Mouse (Mus musculus) frontal cortex, postnatal 25 days (tissue): Measurements from ENCODE around the gene Car5b.

Source experiments
- DNase-seq, 2 experiments: peaks; one replicate each; pipeline ENCODE4 v3.0.0; 2022; ENCODE audit warnings: low spot score in 2 of 2

The Car5b gene

DNA sequence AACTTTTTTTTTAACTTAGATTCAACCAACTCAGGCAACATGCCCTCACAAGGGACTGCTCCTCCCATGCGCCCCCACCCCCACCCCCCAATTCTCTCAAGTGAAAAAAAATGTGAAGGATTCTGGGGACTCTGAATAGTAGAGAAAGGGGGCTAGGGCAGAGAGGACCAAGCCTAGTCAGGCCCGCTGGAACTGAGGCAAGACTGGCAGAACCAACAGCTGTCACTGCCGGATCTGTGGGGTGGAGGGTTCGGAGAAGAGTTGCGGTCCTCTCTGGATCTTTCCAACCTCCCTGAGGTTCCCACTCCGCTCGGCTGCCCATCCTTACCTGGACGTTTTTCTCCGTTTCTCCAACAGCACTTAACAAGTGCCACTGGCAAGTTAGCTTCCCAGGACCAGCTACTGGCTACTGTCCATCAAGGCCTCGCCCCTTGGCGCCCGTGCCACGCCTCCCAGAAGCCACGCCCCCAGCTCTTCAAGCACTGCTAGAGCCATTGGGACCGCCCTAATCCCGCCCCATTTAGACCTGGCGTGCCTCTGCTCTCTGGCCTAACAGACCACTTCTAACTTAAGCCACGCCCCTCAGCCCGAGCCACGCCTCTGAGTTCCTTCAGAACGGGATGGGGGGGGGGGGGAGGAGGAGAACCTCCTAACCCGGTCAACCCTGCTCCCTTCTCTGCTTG is at the start of gene Car5b:
Gene Car5b (minus strand): TSS at position 391 of the 683 bp plus-strand sequence.
- peak; percentile 9 to 28 for DNase-seq

DNA sequence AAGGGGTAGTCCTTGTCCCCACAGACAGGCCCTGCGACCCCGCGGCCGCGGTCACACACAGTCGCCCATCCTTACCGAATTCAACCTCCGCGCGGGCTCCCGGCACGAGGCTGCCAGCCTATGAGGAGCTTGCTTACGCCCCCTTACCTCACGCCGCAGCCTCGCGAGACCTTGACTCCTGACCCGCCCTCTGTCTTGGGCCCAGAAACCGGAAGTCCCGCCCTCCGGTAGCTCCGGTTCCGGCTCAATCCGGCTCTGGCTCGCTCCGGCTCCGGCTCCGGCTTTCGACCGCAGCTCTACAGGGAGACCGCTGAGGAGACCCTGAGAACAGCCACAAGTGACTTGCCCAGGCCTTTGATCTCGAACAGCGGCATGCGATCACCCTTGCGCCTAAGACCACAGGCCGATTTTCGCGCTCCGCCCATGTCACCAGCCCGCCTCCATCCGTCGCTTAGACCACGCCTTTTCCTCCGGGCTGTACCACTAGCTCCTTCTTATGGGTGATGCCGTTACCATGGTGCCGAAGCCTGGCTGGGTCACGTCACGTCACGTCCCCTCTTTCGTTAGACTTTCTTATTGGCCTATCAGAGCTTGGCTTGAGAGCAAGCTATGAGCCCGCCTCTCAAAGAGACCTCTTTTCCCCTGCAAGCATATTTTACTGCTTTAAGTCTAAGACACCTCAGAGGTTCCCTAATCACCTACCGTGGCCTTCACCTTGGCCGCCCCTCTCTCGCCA is 48.4 kb upstream of the Car5b start, which contains the start of gene Siah1b:
Gene Siah1b (minus strand): TSS at position 454 of the 736 bp plus-strand sequence.
- peak; percentile 69 to 82 for DNase-seq

DNA sequence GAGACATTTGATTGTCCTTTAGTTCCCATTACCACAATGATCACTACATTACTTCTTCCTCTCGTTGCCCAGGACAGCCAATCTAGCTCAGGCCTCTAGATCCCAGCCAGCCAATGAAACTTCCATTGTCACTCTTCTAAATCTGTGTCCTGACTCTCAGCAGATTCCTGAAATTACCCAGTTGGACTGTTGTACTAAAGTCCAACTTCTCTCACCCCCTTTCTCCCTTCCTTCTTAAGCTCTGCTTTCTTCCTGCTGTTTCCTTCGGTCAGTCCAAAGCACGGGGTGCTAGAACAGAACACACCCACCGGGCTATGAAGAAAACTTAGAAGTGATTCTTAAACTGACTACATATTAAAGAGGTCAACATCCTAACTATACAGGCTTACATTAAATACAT is 41.2 kb upstream of the Car5b start:
- no peak for DNase-seq

DNA sequence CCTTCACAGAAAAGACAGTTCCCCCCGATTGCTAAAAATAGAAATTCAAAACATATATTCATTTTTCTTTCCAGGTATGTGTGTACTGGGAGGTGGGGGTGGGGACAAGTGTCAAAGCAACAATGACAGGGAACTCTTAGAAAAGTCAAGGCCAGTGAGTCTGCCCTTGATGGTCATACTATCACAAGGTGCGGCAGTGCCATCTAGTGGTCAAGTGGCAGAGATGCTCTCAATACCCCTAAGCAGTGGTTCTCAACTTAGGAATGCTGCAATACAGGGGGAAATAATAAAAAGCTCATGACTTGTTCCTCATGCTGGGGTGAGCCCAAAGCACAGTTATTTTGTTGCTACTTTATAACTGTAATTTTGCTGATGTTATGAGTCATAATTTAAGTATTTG is 38.4 kb upstream of the Car5b start:
- peak in 1 of 2 experiments; percentile 26 for DNase-seq

DNA sequence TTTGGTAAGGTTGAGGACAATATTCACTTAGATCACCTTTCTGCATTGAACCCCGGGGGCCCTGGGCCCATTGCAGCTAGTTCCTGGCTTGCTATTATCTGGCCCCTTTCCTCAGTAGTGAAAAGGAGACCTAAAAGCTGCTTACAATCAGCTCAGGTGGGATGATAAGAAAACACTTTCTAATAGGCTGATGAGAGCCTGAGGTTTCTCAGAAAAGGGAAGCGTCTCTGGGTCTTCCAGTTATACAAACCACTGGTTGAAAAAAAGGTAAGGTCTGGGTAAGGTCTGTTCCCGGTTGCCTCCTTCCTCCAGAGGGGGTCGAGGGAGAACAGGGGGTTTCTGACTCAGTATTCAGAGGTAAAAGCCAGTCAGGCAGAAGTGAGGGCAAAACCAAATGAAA is 31.3 kb upstream of the Car5b start:
- no peak for DNase-seq

DNA sequence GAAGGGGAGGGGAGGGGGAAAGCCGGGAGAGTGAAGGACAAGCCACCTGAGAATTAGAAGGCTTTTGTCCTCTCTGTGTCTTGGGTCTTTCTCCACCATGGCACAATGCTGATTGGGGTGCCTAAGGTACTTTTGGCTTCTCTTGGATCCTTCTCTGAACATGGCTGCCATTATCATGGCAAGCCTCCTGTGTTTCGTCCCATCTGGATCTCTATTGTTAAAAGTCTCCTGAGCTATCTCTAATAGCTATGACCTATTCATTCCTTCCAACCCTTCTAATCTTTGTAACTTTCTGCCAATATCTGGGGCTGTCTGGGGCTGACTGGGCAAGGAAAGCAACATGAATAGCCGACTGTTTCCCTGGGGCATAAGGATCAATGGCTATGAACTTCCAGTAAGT is 30.7 kb upstream of the Car5b start:
- no peak for DNase-seq

DNA sequence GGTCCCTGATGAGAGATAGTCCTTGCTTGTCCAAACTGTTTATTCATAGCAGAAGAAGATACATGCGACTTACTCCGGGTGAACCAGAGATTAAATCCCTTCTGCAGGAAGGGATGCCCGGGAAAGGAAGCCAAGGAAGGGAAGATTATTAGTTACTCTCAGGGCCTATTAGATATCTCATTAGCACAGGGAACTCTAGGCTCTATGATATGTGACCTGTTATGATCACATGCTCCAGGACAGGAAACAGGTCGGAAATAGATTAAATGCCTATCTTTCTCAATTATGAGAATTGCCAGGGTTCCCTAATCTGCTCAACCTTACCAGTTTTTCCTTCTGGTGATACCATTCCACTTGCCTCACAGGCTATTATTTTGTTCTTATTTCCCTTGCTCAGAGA is 27.9 kb upstream of the Car5b start:
- no peak for DNase-seq

DNA sequence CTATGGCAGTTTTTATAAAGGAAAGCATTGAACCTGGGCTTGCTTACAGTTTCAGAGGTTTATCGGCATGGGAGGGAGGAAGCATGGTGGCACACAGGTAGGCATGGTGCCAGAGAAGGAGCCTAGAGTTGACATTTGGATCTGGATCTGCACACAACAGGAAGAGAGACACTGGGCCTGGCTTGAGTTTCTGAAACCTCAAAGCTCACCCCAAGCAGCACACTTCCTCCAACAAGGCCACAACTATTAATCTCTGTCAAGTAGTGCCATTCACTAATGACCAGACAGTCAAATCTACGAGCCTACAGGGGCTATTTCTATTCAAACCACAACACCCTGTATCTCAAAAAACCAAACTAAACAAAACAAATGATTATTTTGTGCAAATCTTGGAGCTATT is 18.9 kb upstream of the Car5b start:
- no peak for DNase-seq

DNA sequence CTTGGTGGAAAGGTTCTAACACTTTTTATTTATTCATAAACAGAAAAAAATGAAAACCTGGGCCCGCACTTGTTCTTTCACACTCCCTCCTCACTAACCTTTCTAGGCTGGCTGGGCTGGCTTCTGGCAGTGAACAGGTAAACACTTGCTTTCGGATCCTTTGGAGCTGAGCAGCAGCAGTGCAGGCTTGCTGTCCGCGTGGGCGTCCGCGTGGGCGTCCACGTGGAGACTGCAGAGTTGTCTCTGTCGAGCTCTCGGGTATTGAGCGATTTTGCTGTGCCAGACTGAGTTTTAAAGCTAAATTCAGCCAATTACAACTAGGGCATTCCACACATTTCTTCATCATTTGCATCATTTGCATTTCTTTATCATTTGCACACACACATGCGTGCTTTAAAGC is 14.3 kb upstream of the Car5b start:
- peak; percentile 9 to 26 for DNase-seq

DNA sequence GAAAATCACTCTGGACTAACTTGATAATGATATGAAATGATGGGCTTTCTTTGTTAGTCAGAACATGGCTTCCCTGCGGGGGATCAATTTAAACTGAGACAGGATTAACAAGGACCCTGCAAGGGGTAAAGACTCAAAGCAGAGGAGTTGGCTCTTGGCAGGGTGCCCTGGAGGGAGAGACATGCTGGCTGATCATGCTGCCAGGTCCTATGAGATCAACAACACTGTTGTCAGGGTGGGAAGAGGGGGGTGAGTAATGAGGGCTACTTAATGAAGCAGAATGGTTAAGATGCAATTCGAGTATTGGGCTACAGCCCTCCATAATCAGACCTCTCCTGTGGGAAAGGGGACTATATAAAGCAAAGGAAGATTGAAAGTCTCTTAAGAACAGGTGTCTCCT is 11.1 kb upstream of the Car5b start:
- no peak for DNase-seq

DNA sequence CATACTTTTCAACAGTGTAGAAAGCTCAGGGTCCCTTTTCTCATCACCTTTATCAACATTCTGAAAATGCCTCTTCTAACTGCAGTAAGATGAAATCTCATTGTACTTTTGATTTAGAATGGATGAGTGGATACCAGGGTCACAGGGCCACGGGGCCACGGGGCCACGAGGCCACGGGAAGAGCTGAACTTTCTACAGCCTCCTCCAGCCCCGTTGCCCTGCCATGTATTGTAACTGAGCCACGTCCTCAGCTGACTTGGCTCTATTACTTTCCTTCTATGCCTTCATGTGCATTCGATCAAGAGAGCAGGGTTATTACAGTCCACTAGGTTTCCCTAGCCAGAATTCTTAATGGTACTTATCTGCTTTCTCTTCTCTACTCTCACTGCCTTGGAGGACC is 8.1 kb upstream of the Car5b start:
- DNase-seq = no peak

DNA sequence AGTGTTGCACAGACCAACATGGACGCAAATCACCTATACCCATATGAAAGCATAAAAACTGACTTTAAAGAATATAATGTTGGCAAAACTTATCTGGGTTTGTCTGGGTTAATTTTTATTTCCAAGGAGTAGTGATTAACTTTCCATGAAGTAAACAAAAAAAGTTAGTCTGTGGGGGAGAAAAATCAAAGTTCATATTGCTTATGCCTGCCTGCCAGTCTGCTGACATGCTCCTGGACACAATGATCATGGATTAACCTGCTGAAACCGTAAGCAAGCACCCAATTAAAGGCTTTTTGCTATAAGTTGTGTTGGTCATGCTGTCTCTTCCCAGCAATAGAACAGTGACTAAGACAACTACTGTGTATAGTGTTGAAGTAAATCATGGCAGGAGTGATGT is 7.6 kb upstream of the Car5b start:
- DNase-seq = no peak

DNA sequence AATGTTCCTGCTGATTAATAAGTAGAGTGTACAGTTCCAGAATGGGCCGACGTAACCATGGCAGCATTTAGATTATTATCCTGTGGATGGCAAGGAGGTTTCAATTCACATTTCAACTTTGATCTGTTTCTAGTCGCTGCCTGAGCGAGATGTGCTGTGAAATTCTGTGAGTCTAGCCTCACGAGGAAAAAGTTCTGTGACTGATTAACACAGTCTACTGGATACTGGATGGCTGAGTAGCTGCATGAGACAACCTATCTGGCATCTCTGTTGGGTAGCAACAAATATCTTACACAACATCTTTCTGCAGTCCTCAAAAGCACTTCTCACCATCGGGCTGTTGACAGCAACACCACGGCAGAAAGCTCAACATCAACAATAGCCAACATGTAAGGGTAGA is 4.7 kb upstream of the Car5b start:
- DNase-seq = no peak

DNA sequence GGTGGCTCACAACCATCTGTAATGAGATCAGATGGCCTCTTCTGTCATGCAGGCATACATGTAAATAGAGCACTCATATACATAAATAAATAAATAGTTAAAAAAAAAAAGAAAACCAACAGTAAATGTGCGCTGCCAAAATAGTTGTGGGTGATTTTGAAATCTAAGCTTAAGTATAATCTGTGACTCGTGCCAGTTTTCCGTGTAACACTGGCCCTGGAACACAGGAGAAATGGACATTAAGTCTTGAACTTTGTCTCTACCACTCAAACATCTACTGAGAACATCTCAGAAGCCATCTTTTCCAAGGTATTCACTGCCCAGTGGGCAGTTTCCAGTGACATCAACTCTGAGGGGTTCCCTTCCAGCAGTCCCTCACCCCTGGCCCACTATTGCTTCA is 12.2 kb downstream of the Car5b start:
- no peak for DNase-seq

DNA sequence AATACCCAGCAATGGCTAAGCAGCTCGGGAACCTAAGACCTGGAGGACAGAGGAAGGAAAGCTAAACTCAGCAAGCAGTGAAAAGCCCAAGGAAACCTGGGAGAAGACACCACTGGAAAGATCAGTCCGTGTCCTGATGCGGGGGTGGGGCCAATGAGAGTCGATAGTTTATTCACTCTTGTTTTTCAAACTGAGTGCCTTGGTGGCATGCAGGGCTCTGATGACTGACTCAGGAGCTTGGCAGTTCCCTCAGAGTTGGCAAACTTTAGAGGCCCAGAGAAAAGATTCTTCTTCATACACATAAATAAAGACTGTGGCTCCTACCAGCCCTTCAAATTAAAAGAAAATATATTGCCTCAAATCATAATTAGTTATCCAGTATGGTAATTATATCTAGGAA is 12.8 kb downstream of the Car5b start:
- DNase-seq = no peak

DNA sequence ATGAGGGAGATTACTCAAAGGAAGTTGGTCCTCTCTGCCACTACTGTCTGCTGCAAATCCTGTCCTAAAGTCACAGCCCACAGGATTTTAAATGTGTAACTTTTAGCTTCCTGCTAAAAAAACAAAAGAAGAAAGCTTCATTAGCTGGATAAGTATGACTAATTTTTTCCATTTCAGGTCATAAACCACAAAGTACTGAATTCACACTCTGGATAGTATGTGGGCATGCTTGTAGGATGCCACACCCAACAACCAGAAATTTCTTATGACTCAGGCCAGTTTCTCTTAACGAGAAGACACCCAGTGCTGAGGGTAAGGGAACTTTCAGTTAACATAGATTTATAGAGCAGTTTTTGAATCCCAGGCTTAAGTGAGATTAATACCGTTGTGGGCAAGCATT is 14.5 kb downstream of the Car5b start:
- DNase-seq = no peak

DNA sequence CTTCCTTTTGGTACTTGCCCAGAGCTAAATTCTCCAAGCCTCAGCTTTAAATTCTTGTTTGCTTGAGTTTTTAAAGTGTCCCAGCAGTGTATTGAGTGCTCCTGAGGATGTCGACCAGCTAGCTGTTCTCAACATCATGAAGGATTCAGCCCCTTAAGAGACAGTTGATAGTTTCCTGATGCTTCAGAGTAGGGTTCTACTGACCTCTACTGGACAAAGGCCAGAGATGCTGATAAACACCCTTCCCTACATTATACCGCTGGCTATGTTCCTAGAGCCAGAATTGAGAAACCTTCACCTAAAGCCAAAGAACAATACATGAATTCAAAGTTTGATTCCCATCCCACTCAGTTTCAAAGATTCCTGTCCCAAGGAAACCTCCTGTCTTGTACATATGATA is 23.0 kb downstream of the Car5b start:
- DNase-seq = no peak

DNA sequence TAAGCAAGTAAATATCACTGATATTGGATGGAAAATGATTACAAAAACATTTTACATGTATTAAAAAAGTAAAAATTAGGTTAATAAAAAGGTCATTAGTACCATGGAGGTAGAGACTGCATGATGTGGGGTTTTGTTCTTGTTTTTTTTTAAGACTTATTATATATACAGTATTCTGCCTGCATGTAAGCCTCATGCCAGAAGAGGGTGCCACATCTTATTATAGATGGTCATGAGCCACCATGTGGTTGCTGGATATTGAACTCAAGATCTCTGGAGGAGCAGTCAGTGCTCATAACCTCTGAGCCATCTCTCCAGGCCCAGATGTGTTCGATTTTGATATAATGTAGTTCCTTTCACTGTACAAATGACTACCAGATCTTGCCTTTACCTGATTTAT is 27.9 kb downstream of the Car5b start:
- no peak for DNase-seq

DNA sequence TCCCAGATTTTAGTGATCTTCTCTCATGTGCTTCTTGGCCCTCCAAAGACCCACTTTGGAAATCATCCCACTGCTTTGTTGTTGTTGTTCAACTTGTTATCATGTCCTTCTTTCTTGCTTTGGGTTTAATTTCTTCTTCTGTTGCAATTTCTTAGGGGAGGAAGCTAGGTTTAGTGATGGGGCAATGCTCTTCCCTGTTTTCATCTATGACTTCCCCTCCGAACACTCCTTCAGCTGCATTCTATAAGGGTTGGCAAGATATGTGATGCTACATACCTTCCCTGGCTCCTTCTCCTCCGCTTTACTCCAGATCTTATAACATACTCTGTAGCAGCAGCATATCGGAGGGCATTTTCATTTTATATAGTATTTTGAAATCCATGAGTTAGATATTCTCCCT is 31.0 kb downstream of the Car5b start:
- DNase-seq = no peak

DNA sequence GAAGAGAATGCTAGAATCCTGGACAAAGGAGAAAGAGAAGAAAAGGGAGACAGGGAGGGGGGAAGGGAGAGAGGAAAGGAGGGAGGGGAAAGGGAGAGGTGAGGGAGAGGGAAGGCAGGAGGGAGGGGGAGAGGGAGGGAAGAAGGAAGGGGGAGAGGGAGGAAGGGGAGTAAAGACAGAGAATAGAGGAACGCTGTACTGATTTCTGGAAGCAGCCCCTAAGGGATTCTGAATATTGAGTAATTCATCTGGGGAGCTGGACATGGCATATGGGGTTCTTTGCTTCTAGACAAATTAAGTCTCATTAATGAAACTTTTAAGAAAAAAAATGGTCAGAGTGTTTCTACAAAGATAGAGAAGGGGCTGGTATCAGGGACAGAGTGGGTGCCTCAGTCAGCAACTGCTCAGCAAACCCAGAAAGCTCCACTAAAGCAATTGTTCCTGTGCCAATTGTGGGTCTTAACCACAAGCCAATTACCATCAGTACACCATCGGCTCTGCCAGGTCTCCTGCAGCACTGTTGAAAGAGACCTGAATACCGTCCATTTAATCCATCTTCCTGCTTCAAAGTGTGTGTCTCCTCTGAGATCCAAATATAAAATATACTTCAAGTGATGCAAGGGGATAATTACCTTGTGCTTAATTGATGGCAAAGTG is 40.0 kb downstream of the Car5b start:
- no peak for DNase-seq

DNA sequence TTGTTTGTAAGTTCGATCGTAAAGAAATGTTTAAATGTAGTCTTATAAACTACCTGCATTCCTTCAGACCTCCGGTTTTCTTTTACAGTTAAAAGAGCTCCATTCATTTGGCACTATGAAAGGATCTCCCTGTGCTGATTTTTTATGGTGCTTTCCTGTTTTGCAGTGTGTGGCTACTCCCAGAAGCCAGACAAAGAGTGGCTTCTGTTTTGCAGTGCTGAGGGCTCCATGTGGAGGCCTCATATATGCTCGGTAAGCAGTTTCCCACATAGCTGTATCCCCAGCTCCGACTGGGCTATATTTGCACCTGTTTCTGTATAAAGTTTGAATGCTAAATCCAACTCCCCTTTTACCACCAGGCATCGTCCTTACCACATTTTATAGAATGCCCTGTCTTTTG is 45.7 kb downstream of the Car5b start:
- DNase-seq = no peak

DNA sequence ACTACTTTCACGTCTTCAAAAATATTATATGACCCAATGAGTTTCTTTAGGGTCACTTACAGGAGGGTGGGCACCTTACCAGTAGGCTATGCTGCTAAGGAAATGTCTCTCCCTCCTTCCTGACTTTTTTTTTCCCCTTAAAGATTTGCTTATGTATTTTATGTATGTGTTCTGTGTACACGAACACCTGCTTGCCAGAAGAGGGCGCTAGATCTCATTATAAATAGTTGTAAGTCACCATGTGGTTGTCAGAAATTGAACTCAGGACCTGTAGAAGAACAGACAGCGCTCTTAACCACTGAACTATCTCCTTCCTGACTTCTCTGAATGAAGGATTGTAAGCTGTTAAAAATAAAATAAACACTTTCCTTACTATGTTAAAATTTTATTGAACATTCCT is 46.3 kb downstream of the Car5b start:
- no peak for DNase-seq

DNA sequence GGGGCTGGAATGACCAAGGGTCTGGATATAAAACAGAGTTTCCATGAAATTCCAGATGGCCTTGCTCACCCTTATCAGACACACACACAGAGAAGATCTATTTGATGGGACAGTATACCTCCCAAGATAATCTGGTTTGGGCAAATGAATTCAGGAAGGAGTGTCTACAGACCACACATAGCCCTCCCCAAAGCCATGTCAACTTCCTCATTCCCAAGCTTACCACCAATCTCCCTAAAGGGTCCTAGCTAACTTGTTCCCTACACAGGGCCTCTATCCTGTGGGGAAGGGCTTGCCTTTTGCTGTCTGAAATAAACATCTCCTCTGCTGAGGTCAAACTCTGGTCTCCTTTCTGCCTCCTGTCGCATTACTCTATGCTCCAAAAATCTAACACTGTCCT is 46.7 kb downstream of the Car5b start:
- no peak for DNase-seq
